Mouse (Mus musculus): ENCODE results near the gene Tmem235. TPM values are rescaled to one million over a fixed set of nuclear protein-coding genes. Genes with fewer than 3 reads are reported as not detected.

Tmem235 gene
- total and polyA plus RNA-seq, 3 experiments: not detected

DNA sequence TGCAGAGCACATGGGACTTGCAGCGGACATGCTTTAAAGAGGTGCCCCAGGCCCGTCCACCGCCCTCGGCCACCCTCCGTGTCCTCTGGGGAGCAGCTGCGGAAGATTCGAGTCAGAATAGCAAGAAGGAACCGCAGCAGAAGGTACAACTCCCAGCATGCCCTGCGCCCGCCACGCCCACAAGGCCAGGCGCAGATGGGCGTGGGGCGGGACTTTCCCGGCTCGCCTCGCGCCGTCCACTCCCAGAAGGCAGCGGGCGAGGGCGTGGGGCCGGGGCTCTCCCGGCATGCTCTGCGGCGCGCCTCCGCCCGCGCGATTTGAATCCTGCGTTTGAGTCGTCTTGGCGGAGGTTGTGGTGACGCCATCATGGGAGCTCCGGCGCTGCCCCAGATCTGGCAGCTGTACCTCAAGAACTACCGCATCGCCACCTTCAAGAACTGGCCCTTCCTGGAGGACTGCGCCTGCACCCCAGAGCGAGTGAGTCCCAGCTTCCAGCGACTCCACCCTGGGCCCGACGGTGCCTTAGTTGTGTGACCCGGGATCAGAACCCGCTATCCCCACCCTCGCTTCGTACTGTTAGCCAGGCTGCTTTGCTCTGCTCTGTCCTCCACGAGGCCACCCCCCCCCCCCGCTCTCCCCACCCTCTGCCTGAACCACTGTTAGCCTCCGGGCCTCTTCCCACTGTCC, 11.4 kb upstream of the Tmem235 start, which contains the start of gene Birc5:
Birc5 (plus strand) TSS at position 267 of the 687 bp plus-strand sequence.
- TF ChIP-seq JUND (conservative IDR thresholded peaks at IDR 0.05; ENCODE audit: low read depth, low read length): no peak
- TF ChIP-seq CHD2 (IDR thresholded peaks at IDR 0.05; ENCODE audit: low read length): peak; percentile 53; the same call in 1 of the 2 replicates
- peak; percentile 91; the same call in 1 of the 2 replicates for TF ChIP-seq KAT2A (IDR thresholded peaks at IDR 0.05; ENCODE audit: insufficient replicate concordance, low read length)
- peak; percentile 86; the same call in 1 of the 2 replicates for TF ChIP-seq UBTF (IDR thresholded peaks at IDR 0.05; ENCODE audit: low read depth, low read length)
- TF ChIP-seq SIN3A (IDR thresholded peaks at IDR 0.05; ENCODE audit: low read length): peak; percentile 99
- TF ChIP-seq MYC (IDR thresholded peaks at IDR 0.05; ENCODE audit: low read depth, low read length): peak; percentile 93; the same call in 1 of the 2 replicates
- peak; percentile 45; the same call in 1 of the 2 replicates for TF ChIP-seq MAZ (IDR thresholded peaks at IDR 0.05; ENCODE audit: low read depth, low read length)
- peak; percentile 45; the same call in 1 of the 2 replicates for TF ChIP-seq ETS1 (conservative IDR thresholded peaks at IDR 0.05; ENCODE audit: low read depth, low read length)
- peak; percentile 98 for TF ChIP-seq POLR2A (IDR thresholded peaks at IDR 0.05; ENCODE audit: low read depth, low read length)
- peak; percentile 89 for TF ChIP-seq HCFC1 (IDR thresholded peaks at IDR 0.05; ENCODE audit: low read depth, low read length)
- no peak for TF ChIP-seq JUN (IDR thresholded peaks at IDR 0.05; ENCODE audit: insufficient read depth, low read depth, low read length)
- TF ChIP-seq ELF1 (IDR thresholded peaks at IDR 0.05; ENCODE audit: low read depth, low read length): peak; percentile 83
- peak; percentile 35; the same call in 1 of the 2 replicates for TF ChIP-seq GABPA (IDR thresholded peaks at IDR 0.05; ENCODE audit: insufficient replicate concordance, low read depth, low read length)
- TF ChIP-seq ZMIZ1 (IDR thresholded peaks at IDR 0.05; ENCODE audit: low read depth, low read length): peak; percentile 98
- peak; percentile 98 for TF ChIP-seq TCF12 (IDR thresholded peaks at IDR 0.05; ENCODE audit: low read depth, low read length)
- TF ChIP-seq MAX (IDR thresholded peaks at IDR 0.05; ENCODE audit: low read length): peak; percentile 91
- no peak; the same call in 1 of the 2 replicates for TF ChIP-seq USF1 (IDR thresholded peaks at IDR 0.05; ENCODE audit: low read depth, low read length)
- no peak for TF ChIP-seq CTCF (conservative IDR thresholded peaks at IDR 0.05 in 1 of 2, IDR thresholded peaks at IDR 0.05 in 1 of 2; ENCODE audit: low read depth in 2 of 2, low read length in 2 of 2)
- no peak for TF ChIP-seq ZKSCAN1 (IDR thresholded peaks at IDR 0.05; ENCODE audit: borderline replicate concordance, low read depth, low read length)
- TF ChIP-seq POLR2AphosphoS2 (IDR thresholded peaks at IDR 0.05; ENCODE audit: low read depth, low read length): peak; percentile 98
- peak; percentile 96 for TF ChIP-seq E2F4 (IDR thresholded peaks at IDR 0.05; ENCODE audit: insufficient replicate concordance, low read depth, low read length)
- TF ChIP-seq NRF1 (IDR thresholded peaks at IDR 0.05; ENCODE audit: low read depth, low read length): peak; percentile 77
- TF ChIP-seq TBP (conservative IDR thresholded peaks at IDR 0.05; ENCODE audit: low read depth, low read length): peak; percentile 80; the same call in 1 of the 2 replicates
- TF ChIP-seq CHD1 (IDR thresholded peaks at IDR 0.05; ENCODE audit: low read depth, low read length): 0 out of 2 replicates have a peak, but pooled peaks have one; percentile 29
- TF ChIP-seq BHLHE40 (IDR thresholded peaks at IDR 0.05; ENCODE audit: low read depth, low read length): peak; percentile 5; the same call in 1 of the 2 replicates
- peak; percentile 81 for TF ChIP-seq MEF2A (IDR thresholded peaks at IDR 0.05; ENCODE audit: borderline replicate concordance, low read depth, low read length)
- TF ChIP-seq NELFE (IDR thresholded peaks at IDR 0.05; ENCODE audit: low read depth, low read length): peak; percentile 99
- TF ChIP-seq ZC3H11A (IDR thresholded peaks at IDR 0.05; ENCODE audit: low read depth, low read length): no peak
- no peak for TF ChIP-seq MAFK (IDR thresholded peaks at IDR 0.05; ENCODE audit: insufficient replicate concordance, low read length)
- TF ChIP-seq IRF4 (IDR thresholded peaks at IDR 0.05; ENCODE audit: low read depth, low read length): peak; percentile 88
- peak; percentile 48; the same call in 1 of the 2 replicates for TF ChIP-seq EP300 (IDR thresholded peaks at IDR 0.05; ENCODE audit: low read length)
- TF ChIP-seq MXI1 (IDR thresholded peaks at IDR 0.05; ENCODE audit: low read depth, low read length): peak; percentile 89
- TF ChIP-seq USF2 (conservative IDR thresholded peaks at IDR 0.05; ENCODE audit: low read depth, low read length): no peak
- TF ChIP-seq ZNF384 (IDR thresholded peaks at IDR 0.05; ENCODE audit: low read depth, low read length): peak; percentile 21; the same call in 1 of the 2 replicates
- in situ Hi-C loops (cut with MboI; ENCODE audit: low pct_ligation_motif_present, low pct_unique_long_range_greater_than_20kb, low sequenced_read_pairs): no loop called here
- dilution Hi-C loops (cut with MboI; ENCODE audit: extremely low pct_ligation_motif_present, extremely low pct_unique_long_range_greater_than_20kb, low sequenced_read_pairs): no loop called here
- no peaks in the 10 kb centered on the region for H3K9me3 ChIP-seq (replicated peaks; ENCODE audit: low read length)
- peak within 1 kb of the TSS; percentile 92 for H3K27ac ChIP-seq (ENCODE audit: insufficient read depth, low read depth)
- H3K9ac ChIP-seq (ENCODE audit: insufficient read depth, low read depth): peak within 1 kb of the TSS; percentile 89
- H3K4me3 ChIP-seq (replicated peaks in 1 of 3; ENCODE audit: low read depth in 2 of 3, low read length in 2 of 3, poor library complexity in 1 of 3): peak within 1 kb of the TSS; percentile 79 to 96 (median 81)
- H3K4me2 ChIP-seq (ENCODE audit: insufficient read depth, low read depth, poor library complexity, severe bottlenecking): peak within 1 kb of the TSS; percentile 85
- peaks cover 37% of the 10 kb centered on the region for H3K79me2 ChIP-seq (replicated peaks; ENCODE audit: control insufficient read depth, extremely low read depth, insufficient read depth, poor library complexity, severe bottlenecking)
- no peaks in the 10 kb centered on the region for H3K27me3 ChIP-seq (replicated peaks)
- H3K4me1 ChIP-seq (ENCODE audit: control insufficient read depth in 1 of 2, insufficient read depth in 2 of 2): peaks cover 10 to 37% of the 10 kb centered on the region in 2 experiments
- peaks cover 16 to 35% of the 10 kb centered on the region in 2 experiments for H3K36me3 ChIP-seq (replicated peaks in 1 of 2; ENCODE audit: control insufficient read depth in 1 of 2, insufficient read depth in 1 of 2, low read length in 1 of 2)
- DNase-seq (ENCODE audit: extremely low read depth): peak; percentile 99

Measured in CH12.LX (cell line).